Mouse (Mus musculus): ENCODE measurements around the gene Nr6a1.

DNA sequence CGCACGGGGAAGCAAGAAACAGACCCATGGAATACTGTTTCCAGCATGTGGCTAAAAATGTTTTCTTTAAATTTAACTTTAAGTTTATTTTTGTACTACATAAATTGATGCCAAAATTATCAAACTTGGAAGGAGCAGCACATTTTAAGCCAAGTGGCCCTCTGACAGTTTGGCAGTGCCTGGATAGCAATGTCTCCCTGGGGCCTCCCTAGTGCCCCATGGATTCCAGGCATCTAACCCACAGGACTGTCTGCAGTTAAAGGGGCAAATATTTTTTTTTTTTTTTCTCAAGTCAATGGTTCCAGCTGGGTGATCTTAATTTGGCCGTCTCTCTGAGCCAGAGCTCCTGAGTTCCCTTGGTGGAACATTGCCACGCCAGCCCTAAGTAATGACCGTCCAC lies 15.7 kb upstream of the Nr6a1 start:
- TF ChIP-seq CTCF (IDR thresholded peaks at IDR 0.05; ENCODE audit: control insufficient read depth, insufficient read depth, insufficient read length) (no peak), MAX (IDR thresholded peaks at IDR 0.05) (no peak), USF1 (IDR thresholded peaks at IDR 0.05; ENCODE audit: low read depth) (no peak), FOSL1 (IDR thresholded peaks at IDR 0.05; ENCODE audit: insufficient read depth, low read length, poor library complexity, severe bottlenecking) (no peak), MYOD1 (IDR thresholded peaks at IDR 0.05; ENCODE audit: control insufficient read depth, insufficient read length, low read depth) (no peak), CEBPB (IDR thresholded peaks at IDR 0.05; ENCODE audit: low read depth) (no peak), MYOG (IDR thresholded peaks at IDR 0.05; ENCODE audit: control insufficient read depth, extremely low read depth, insufficient read length) (no peak)
